Mouse (Mus musculus) spleen, adult 2 months (tissue): ENCODE data around the gene Elovl2. TPM values are rescaled to one million over a fixed set of nuclear protein-coding genes. Genes with fewer than 3 reads are reported as not detected.
"Not testable (repeated sequence)": the region's sequence is repeated elsewhere in the genome, so short reads cannot be mapped to it uniquely, and the experiment has no call there.

Source experiments
- DNase-seq, 2 experiments: peaks; one replicate each; pipeline versions ENCODE4 v3.0.0 to v3.0.0-alpha.2; 2012 to 2021; ENCODE audit warnings: low spot score in 2 of 2, low read depth in 1 of 2
- H3K27ac ChIP-seq: fragments of 200-500 bp; 2 replicates; pipeline ENCODE4 v1.5.1; 2012; ENCODE audit warnings: low read length, inconsistent platforms; ENCODE audit not compliant: insufficient read depth
- H3K27me3 ChIP-seq: fragments of 200-500 bp; 2 replicates; pipeline ENCODE4 v1.6.1; 2012; ENCODE audit warnings: mild to moderate bottlenecking, moderate library complexity, low read length, inconsistent platforms; ENCODE audit not compliant: control insufficient read depth, insufficient read depth
- H3K36me3 ChIP-seq: fragments of 200-500 bp; 2 replicates; pipeline ENCODE4 v1.6.1; 2012; ENCODE audit warnings: mild to moderate bottlenecking, low read length, inconsistent platforms; ENCODE audit not compliant: control insufficient read depth, insufficient read depth
- H3K4me1 ChIP-seq: fragments of 200-500 bp; 2 replicates; pipeline ENCODE4 v1.6.1; 2011; ENCODE audit warnings: inconsistent platforms; ENCODE audit not compliant: control insufficient read depth, insufficient read depth, insufficient read length
- H3K4me3 ChIP-seq: fragments of 200-500 bp; 2 replicates; pipeline ENCODE4 v1.5.1; 2011; ENCODE audit warnings: mild to moderate bottlenecking, inconsistent platforms; ENCODE audit not compliant: insufficient read depth, insufficient read length; ENCODE audit errors: extremely low read depth
- CTCF ChIP-seq: fragments of 200-500 bp; IDR thresholded peaks from 2 replicates; pipeline ENCODE4 v1.5.1; 2011; ENCODE audit warnings: mild to moderate bottlenecking, inconsistent platforms; ENCODE audit not compliant: insufficient read depth, insufficient read length, insufficient replicate concordance; ENCODE audit errors: extremely low read depth
- POLR2A ChIP-seq: fragments of 200-500 bp; IDR thresholded peaks from 2 replicates; pipeline ENCODE4 v1.6.1; 2011; ENCODE audit warnings: low read depth, low read length, inconsistent platforms
- WGBS: fragments of 180-500 bp; shearing (Covaris S2); methylation state at CpG from one replicate; pipeline ENCODE4 v1.1.7; 2018; 5-methylcytosine and 5-hydroxymethylcytosine counted together
- polyA plus RNA-seq: library from polyadenylated mRNA; depleted of rRNA; stranded (reverse); fragments of >200 nt; gene quantifications from 2 replicates; pipeline ENCODE4 v1.2.3, GENCODE M21; 2012

Gene Elovl2
- polyA plus RNA-seq, 1 experiment, result 0.04 TPM

DNA sequence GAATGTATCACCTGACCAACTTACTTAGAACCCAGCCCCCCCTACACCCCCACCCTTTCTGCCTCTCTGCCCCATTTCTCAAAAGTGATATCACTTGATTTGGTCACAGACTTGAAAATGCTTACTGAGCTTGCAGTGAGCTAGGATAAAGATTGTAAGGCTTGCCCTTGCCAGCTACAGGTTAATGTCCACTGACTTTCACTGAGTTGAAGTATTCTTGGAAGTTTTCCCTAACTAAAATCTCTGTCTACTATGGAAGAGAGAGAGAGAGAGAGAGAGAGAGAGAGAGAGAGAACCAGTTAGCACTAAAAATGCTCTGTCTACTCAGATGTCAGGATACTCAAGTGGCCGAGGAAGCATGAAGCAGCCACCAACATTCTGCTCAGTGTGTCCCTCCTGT, 1.1 kb downstream of the Elovl2 start:
- TF ChIP-seq POLR2A, result no peak
- TF ChIP-seq CTCF, result no peak
- no peak for DNase-seq
- H3K27me3 ChIP-seq, result peaks cover 13% of the 10 kb centered on the region
- H3K4me3 ChIP-seq, result no peak overlapping the region
- no peaks in the 10 kb centered on the region for H3K36me3 ChIP-seq
- H3K4me1 ChIP-seq, result peaks cover 3% of the 10 kb centered on the region; the same call in 1 of the 2 replicates
- 44% methylated on average over 1 of the region's 1 CpGs for WGBS
- H3K27ac ChIP-seq, result no peak overlapping the region

DNA sequence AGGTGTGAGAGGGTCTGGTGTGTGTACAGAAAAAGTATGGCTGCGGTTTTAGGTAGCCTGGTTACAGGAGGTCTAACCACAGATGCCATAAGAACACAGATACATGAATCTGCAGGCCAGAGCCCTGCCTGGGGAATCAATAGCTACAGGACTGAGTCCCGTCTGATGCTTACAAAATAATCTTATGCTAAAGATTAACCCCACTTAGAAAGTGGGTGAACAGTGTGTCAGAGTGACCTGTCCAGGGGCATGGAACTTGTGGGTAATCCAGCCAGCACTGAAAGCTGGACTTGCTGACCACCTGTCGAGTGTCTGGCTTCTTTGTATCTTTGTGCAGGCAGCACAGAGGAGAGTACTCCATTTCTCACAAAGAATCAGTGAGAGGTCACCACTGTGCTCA, 4.0 kb downstream of the Elovl2 start:
- TF ChIP-seq CTCF (no peak), POLR2A (no peak)
- Histone ChIP-seq H3K4me3 (no peak overlapping the region), H3K27me3 (peaks cover 13% of the 10 kb centered on the region), H3K36me3 (no peaks in the 10 kb centered on the region), H3K4me1 (peaks cover 3% of the 10 kb centered on the region; the same call in 1 of the 2 replicates), H3K27ac (no peak overlapping the region)
- no peak for DNase-seq
- 84% methylated on average over 3 of the region's 3 CpGs for WGBS

DNA sequence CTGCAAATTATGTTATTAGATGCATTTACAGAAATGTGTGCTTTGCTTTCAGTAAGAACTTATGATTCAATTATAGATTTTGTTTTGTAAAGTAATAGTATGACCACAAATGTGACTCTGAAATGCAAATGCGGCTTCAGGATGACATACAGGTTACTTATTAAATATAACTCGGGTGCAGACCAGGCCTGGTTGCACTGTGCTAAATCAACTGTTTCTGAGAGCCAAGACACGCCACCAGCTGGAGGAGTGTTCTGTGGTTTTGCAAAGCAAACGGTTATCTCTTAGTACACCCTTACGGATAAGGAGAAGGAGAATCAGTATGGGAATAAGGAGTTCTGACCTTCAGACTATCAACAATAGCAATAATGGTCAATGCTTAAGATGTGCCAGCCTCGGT, 4.5 kb downstream of the Elovl2 start:
- H3K27ac ChIP-seq, result no peak overlapping the region
- H3K4me3 ChIP-seq, result no peak overlapping the region
- TF ChIP-seq POLR2A (no peak), CTCF (no peak)
- H3K36me3 ChIP-seq, result no peaks in the 10 kb centered on the region
- 77% methylated on average over 6 of the region's 6 CpGs for WGBS
- DNase-seq, result no peak
- peaks cover 3% of the 10 kb centered on the region; the same call in 1 of the 2 replicates for H3K4me1 ChIP-seq
- H3K27me3 ChIP-seq, result peaks cover 10% of the 10 kb centered on the region

DNA sequence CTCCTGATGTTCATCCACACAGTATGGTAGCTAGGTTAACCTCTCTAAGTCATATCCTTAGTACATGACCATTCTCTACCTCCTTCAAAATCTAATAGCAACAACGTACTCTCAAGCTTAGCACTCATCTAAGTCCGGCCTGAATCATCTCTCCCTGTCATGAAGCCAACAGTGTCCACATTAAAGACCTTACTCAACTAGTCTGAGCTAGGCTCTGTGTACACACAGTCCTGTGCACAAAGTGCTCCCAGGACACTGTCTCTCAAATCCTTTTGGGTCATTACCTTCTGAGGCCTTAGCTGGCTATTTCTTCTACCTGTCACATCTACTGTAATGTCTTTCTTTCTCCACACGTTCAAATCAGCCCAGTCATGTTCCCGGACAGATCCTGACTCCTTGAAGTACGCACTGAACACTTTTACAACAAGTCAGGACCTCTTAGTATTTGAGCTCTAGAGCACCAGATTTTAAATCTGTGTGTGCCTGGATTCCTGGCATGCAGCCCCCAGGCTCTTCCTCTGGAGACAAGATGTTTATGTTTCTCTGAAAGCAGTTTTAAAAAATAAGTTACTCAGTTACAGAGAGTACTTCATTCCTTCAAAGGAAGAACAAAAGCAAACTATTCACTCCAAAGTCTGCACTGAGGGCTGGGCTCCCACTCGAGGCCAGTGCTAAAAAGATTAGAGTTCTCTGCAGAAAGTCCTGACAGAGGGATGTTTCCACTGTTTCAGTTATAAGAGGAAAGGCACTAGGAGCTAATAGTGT, 7.5 kb downstream of the Elovl2 start:
- Histone ChIP-seq H3K27me3 (no peaks in the 10 kb centered on the region), H3K4me1 (no peaks in the 10 kb centered on the region), H3K4me3 (no peak overlapping the region), H3K36me3 (no peaks in the 10 kb centered on the region), H3K27ac (no peak overlapping the region)
- TF ChIP-seq POLR2A (no peak), CTCF (no peak)
- 77% methylated on average over 6 of the region's 6 CpGs for WGBS
- no peak for DNase-seq

DNA sequence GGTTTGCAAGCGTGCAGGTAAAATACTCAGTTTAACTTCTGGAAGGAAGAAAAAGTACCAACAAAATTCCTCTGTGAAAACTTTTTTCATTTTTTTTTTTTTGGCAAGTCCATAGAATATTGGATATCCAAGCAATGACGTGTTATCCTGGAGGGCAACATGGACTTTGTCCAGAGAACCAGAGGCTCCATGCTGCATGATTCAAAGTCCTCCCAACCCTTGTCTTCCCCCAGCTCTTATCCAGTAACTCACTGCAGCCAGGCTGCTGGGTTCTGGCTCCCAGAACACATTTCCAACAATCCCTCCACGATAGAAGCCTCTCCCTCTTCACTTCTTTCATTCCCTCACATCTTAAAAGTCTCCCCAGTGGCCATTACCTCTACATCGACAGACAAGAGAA, 8.9 kb downstream of the Elovl2 start:
- no peak overlapping the region for H3K27ac ChIP-seq
- no peak overlapping the region for H3K4me3 ChIP-seq
- no peaks in the 10 kb centered on the region for H3K4me1 ChIP-seq
- no peaks in the 10 kb centered on the region for H3K27me3 ChIP-seq
- no peak for TF ChIP-seq POLR2A
- no peak for TF ChIP-seq CTCF
- no peak for DNase-seq
- WGBS, result 81% methylated on average over 4 of the region's 4 CpGs
- H3K36me3 ChIP-seq, result no peaks in the 10 kb centered on the region

DNA sequence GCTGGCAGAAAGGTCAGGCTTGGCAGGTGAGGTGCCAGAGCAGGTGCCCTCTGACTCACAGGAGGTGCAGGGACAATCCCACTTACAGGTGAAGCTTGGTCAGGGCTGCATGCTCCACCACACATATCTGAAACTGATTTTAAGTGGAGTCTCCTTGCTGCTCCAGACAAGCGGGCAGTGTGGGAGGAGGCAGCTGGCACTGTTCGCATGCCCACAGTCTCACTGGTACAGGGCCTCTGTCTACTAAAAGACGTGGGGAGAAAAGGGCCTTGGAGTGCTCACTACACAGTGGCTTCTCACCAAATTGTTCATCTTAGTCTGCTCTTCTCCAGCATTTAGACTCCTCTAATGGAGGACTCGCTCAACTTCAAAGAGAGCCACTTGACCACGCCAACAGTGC, 14.0 kb downstream of the Elovl2 start:
- H3K4me3 ChIP-seq, result no peak overlapping the region
- no peaks in the 10 kb centered on the region for H3K36me3 ChIP-seq
- H3K27ac ChIP-seq, result no peak overlapping the region
- TF ChIP-seq CTCF (no peak), POLR2A (no peak)
- no peak for DNase-seq
- H3K27me3 ChIP-seq, result no peaks in the 10 kb centered on the region
- H3K4me1 ChIP-seq, result no peaks in the 10 kb centered on the region
- 89% methylated on average over 5 of the region's 5 CpGs for WGBS

DNA sequence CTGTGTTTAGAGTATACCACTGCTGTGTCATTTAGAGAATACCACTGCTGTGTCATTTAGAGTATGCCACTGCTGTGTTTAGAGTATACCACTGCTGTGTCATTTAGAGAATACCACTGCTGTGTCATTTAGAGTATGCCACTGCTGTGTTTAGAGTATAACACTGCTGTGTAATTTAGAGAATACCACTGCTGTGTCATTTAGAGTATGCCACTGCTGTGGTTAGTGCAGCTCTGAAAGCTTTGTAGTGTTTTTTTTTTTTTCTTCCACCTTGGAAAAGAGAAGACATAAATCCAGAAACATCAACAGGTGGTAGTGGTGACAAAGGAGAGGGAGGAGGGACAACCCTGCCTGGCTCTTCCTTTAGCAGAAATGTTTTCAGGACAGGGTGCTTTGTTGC, 14.6 kb downstream of the Elovl2 start:
- not testable (repeated sequence) for DNase-seq

More for the DNA sequence above, 14.6 kb downstream of the Elovl2 start:
- not testable (repeated sequence) for H3K27ac ChIP-seq, H3K4me3 ChIP-seq, H3K36me3 ChIP-seq, H3K27me3 ChIP-seq, H3K4me1 ChIP-seq
